Comparison of ENCODE assay signal across 23 mouse cellular contexts in genomic region chr11:16956115-16956862, GRCm38 (mm10). TPM values are rescaled to one million over a fixed set of nuclear protein-coding genes. Genes with fewer than 3 reads are reported as not detected.
DNase-seq lines count a peak whose midpoint lies in the region; ATAC-seq and TF ChIP-seq lines count a peak whose summit lies in the region.
"Had no signal": no experiment of that assay in that cellular context is flagged by ENCODE, and none has a peak within 500 bp of the region (broad histone marks: within the 10 kb centered on the region; RNA-seq: fewer than 3 reads in every experiment).

No protein-coding gene starts in this region.

- peak overlapping the region; percentile 28; the same call in 1 of the 2 replicates for H3K27ac ChIP-seq in liver, embryonic 12.5 days
- peak overlapping the region; percentile 23; the same call in 1 of the 2 replicates for H3K27ac ChIP-seq in liver, postnatal 0 days (ENCODE audit: low read depth)
- H3K27ac ChIP-seq in forebrain, embryonic 10.5 days, result no peak overlapping the region
- H3K27ac ChIP-seq: embryonic facial prominence, embryonic 10.5 days; forebrain, embryonic 12.5 days; heart, embryonic 10.5 days; hindbrain, embryonic 12.5 days; intestine, embryonic 15.5 days; liver, embryonic 15.5 days; midbrain, embryonic 10.5 days; stomach, embryonic 15.5 days had no signal

- WGBS in liver, embryonic 12.5 days (ENCODE audit: insufficient replicate concordance), result 45% methylated on average over 6 of the region's 6 CpGs
- 47% methylated on average over 6 of the region's 6 CpGs for WGBS in liver, postnatal 0 days (ENCODE audit: insufficient replicate concordance)
- 90% methylated on average over 6 of the region's 6 CpGs for WGBS in forebrain, embryonic 10.5 days

- peaks cover 28% of the 10 kb centered on the region for H3K36me3 ChIP-seq in liver, embryonic 12.5 days
- no peaks in the 10 kb centered on the region for H3K36me3 ChIP-seq in liver, postnatal 0 days (replicated peaks; ENCODE audit: insufficient read depth, low read length)
- no peaks in the 10 kb centered on the region for H3K36me3 ChIP-seq in splenic B cell, adult 2 months (ENCODE audit: control insufficient read depth, insufficient read depth, low read length, poor library complexity, severe bottlenecking)
- peaks cover 40% of the 10 kb centered on the region for H3K36me3 ChIP-seq in forebrain, embryonic 10.5 days (replicated peaks)
- H3K36me3 ChIP-seq: heart, embryonic 10.5 days; intestine, embryonic 15.5 days had no signal

- H3K4me3 ChIP-seq in liver, embryonic 12.5 days, result no peak overlapping the region
- no peak overlapping the region for H3K4me3 ChIP-seq in liver, postnatal 0 days (ENCODE audit: low read depth, low read length)
- H3K4me3 ChIP-seq in forebrain, embryonic 10.5 days, result no peak overlapping the region
- H3K4me3 ChIP-seq: embryonic facial prominence, embryonic 10.5 days; forebrain, embryonic 12.5 days; heart, embryonic 10.5 days; hindbrain, embryonic 12.5 days; intestine, embryonic 15.5 days; liver, embryonic 15.5 days; midbrain, embryonic 10.5 days; stomach, embryonic 15.5 days had no signal

- no peak for TF ChIP-seq CTCF in liver, postnatal 0 days (IDR thresholded peaks at IDR 0.05; ENCODE audit: low read depth)

- no peak for DNase-seq in liver
- DNase-seq in brain, adult 2 months (ENCODE audit: low read depth, low spot score), result peak; percentile 20
- no peak for DNase-seq in liver, postnatal 0 days
- DNase-seq in splenic B cell, adult 2 months (ENCODE audit: low read depth, low spot score), result peak; percentile 77
- DNase-seq in forebrain, embryonic 10.5 days (ENCODE audit: extremely low spot score, low spot score), result no peak
- no peak for DNase-seq in adrenal gland, postnatal 4 days (ENCODE audit: low spot score in 2 of 2)
- no peak for DNase-seq in retina, embryonic 14.5 days (ENCODE audit: low spot score)
- DNase-seq: adrenal gland, postnatal 25 days; cerebellum, adult 2 months; cerebellum, postnatal 36 days; gastrocnemius, postnatal 25 days; lung, postnatal 14 days; thymus, adult 2 months had no signal

- H3K9me3 ChIP-seq in liver, embryonic 12.5 days (replicated peaks), result no peaks in the 10 kb centered on the region
- H3K9me3 ChIP-seq in liver, postnatal 0 days (ENCODE audit: low read length), result no peaks in the 10 kb centered on the region
- H3K9me3 ChIP-seq in forebrain, embryonic 10.5 days, result no peaks in the 10 kb centered on the region
- H3K9me3 ChIP-seq: embryonic facial prominence, embryonic 10.5 days; forebrain, embryonic 12.5 days; heart, embryonic 10.5 days; hindbrain, embryonic 12.5 days; intestine, embryonic 15.5 days; liver, embryonic 15.5 days; midbrain, embryonic 10.5 days; stomach, embryonic 15.5 days had no signal

- peaks cover 61% of the 10 kb centered on the region for H3K4me1 ChIP-seq in liver, embryonic 12.5 days
- peaks cover 10% of the 10 kb centered on the region for H3K4me1 ChIP-seq in liver, postnatal 0 days (ENCODE audit: insufficient read depth)
- H3K4me1 ChIP-seq in forebrain, embryonic 10.5 days, result peaks cover 12% of the 10 kb centered on the region
- H3K4me1 ChIP-seq: intestine, embryonic 15.5 days; stomach, embryonic 15.5 days had no signal

- no peak overlapping the region for H3K9ac ChIP-seq in liver, embryonic 12.5 days
- H3K9ac ChIP-seq in liver, postnatal 0 days (replicated peaks), result no peak overlapping the region
- H3K9ac ChIP-seq: forebrain, embryonic 12.5 days; hindbrain, embryonic 12.5 days; intestine, embryonic 15.5 days; liver, embryonic 15.5 days; stomach, embryonic 15.5 days had no signal

- H3K27me3 ChIP-seq in liver, embryonic 12.5 days (replicated peaks), result no peaks in the 10 kb centered on the region
- H3K27me3 ChIP-seq in liver, postnatal 0 days (ENCODE audit: insufficient read depth, low read length), result no peaks in the 10 kb centered on the region
- no peaks in the 10 kb centered on the region for H3K27me3 ChIP-seq in splenic B cell, adult 2 months (ENCODE audit: control insufficient read depth, insufficient read depth, low read length, poor library complexity, severe bottlenecking)
- H3K27me3 ChIP-seq in forebrain, embryonic 10.5 days (ENCODE audit: poor library complexity, severe bottlenecking), result no peaks in the 10 kb centered on the region
- H3K27me3 ChIP-seq: forebrain, embryonic 12.5 days; hindbrain, embryonic 12.5 days; intestine, embryonic 15.5 days; liver, embryonic 15.5 days; Patski; stomach, embryonic 15.5 days had no signal

- H3K4me2 ChIP-seq in liver, embryonic 12.5 days, result no peak overlapping the region
- H3K4me2 ChIP-seq in liver, postnatal 0 days (ENCODE audit: low read depth, low read length), result no peak overlapping the region
- H3K4me2 ChIP-seq: forebrain, embryonic 12.5 days; hindbrain, embryonic 12.5 days; intestine, embryonic 15.5 days; liver, embryonic 15.5 days; stomach, embryonic 15.5 days had no signal

- no peak for TF ChIP-seq EP300 in liver, postnatal 0 days (IDR thresholded peaks at IDR 0.05; ENCODE audit: low read depth)

- no peak for ATAC-seq in liver, embryonic 12.5 days
- ATAC-seq in liver, postnatal 0 days, result peak; percentile 18; the same call in 1 of the 2 replicates
- ATAC-seq: intestine, embryonic 15.5 days; Patski had no signal

RNA-seq across cellular contexts. Expression of gene Fbxo48, which starts 5.1 kb away (rescaled TPM):
- 2.5 and 3.2 TPM in 2 replicates for polyA plus RNA-seq in liver, embryonic 12.5 days (2016; fragmentation: Nextera tagmentation; extraction: Ambion mirVana)
- 0.75 TPM in 2 replicates for polyA plus RNA-seq in liver, postnatal 0 days (2015; fragmentation: Nextera tagmentation; extraction: Ambion mirVana)
- 2.2 TPM in 2 replicates for polyA plus RNA-seq in forebrain, embryonic 10.5 days (2016; fragmentation: Nextera tagmentation; extraction: Ambion mirVana)
- 1 to 10 TPM; 3.4 to 4.4 TPM for total RNA-seq in adrenal gland, postnatal 4 days (2021)

Comparison
In these comparisons a context has a peak if more than half of its experiments do, and no peak if none do; other contexts are left out.
1. DNase-seq: peak in brain, adult 2 months (single experiment) and splenic B cell, adult 2 months (single experiment); none in liver (single experiment), liver, postnatal 0 days (single experiment), forebrain, embryonic 10.5 days (single experiment), adrenal gland, postnatal 4 days (0 of 2) and retina, embryonic 14.5 days (single experiment).